Mouse (Mus musculus) MEL (cell line): ENCODE data around the gene Klf13. TPM values are rescaled to one million over a fixed set of nuclear protein-coding genes. Genes with fewer than 3 reads are reported as not detected.

Source experiments
- DNase-seq: peaks from one replicate; pipeline ENCODE4 v3.0.0; 2011; ENCODE audit warnings: low read depth, low spot score
- H3K27ac ChIP-seq: 2 replicates; pipeline ENCODE4 v1.5.1; 2012; ENCODE audit warnings: low read depth, mild to moderate bottlenecking, control low read depth, low read length, moderate library complexity; ENCODE audit not compliant: control insufficient read depth
- H3K27me3 ChIP-seq, 2 experiments: fragments of 150-350 bp in 1 of 2; sonication (generic) in 1 of 2; 2 replicates each; pipeline ENCODE4 v1.6.1; 2012; ENCODE audit warnings: low read length in 2 of 2, mild to moderate bottlenecking in 2 of 2, improper control_type of control experiment in 1 of 2, moderate library complexity in 1 of 2; ENCODE audit not compliant: insufficient read depth in 2 of 2, control insufficient read depth in 1 of 2
- H3K36me3 ChIP-seq, 2 experiments: 2 replicates each; pipeline ENCODE4 v1.6.1; 2012 to 2014; ENCODE audit warnings: low read length in 2 of 2, improper control_type of control experiment in 1 of 2, inconsistent platforms in 1 of 2, mild to moderate bottlenecking in 1 of 2; ENCODE audit not compliant: insufficient read depth in 2 of 2, control insufficient read depth in 1 of 2
- H3K4me1 ChIP-seq, 2 experiments: fragments of 150-350 bp in 1 of 2; sonication (generic) in 1 of 2; 2 replicates each; pipeline ENCODE4 v1.6.1; 2012; ENCODE audit warnings: low read length in 2 of 2, improper control_type of control experiment in 1 of 2, mild to moderate bottlenecking in 1 of 2; ENCODE audit not compliant: insufficient read depth in 2 of 2, control insufficient read depth in 1 of 2
- H3K4me3 ChIP-seq, 2 experiments: fragments of 150-350 bp in 1 of 2; sonication (generic) in 1 of 2; 2 replicates each; pipeline ENCODE4 v1.5.1; 2012; ENCODE audit warnings: low read depth in 2 of 2, low read length in 2 of 2, mild to moderate bottlenecking in 2 of 2, moderate library complexity in 2 of 2, control low read depth in 1 of 2, improper control_type of control experiment in 1 of 2; ENCODE audit not compliant: control insufficient read depth in 1 of 2, insufficient read depth in 1 of 2
- H3K79me2 ChIP-seq: 2 replicates; pipeline ENCODE4 v1.6.1; 2012; ENCODE audit warnings: mild to moderate bottlenecking, low read length, moderate library complexity; ENCODE audit not compliant: control insufficient read depth, poor library complexity, insufficient read depth
- H3K9ac ChIP-seq: 2 replicates; pipeline ENCODE4 v1.6.1; 2012; ENCODE audit warnings: low read depth, mild to moderate bottlenecking, control low read depth, low read length, moderate library complexity; ENCODE audit not compliant: control insufficient read depth, poor library complexity, severe bottlenecking
- H3K9me3 ChIP-seq: fragments of 150-350 bp; sonication (generic); replicated peaks from 2 replicates; pipeline ENCODE4 v1.6.1; 2012; ENCODE audit warnings: mild to moderate bottlenecking, low read length, improper control_type of control experiment, moderate library complexity; ENCODE audit not compliant: insufficient read depth
- BHLHE40 ChIP-seq: IDR thresholded peaks from 2 replicates; pipeline ENCODE4 v1.6.1; 2012; ENCODE audit warnings: low read depth, mild to moderate bottlenecking, inconsistent platforms, low read length, improper control_type of control experiment, borderline replicate concordance
- ETS1 ChIP-seq: IDR thresholded peaks from 2 replicates; pipeline ENCODE4 v1.6.1; 2012; ENCODE audit warnings: low read depth, mild to moderate bottlenecking, inconsistent platforms, low read length, improper control_type of control experiment, moderate library complexity
- GATA1 ChIP-seq: IDR thresholded peaks from 2 replicates; pipeline ENCODE4 v1.6.1; 2011; ENCODE audit warnings: low read depth, low read length, improper control_type of control experiment
- JUND ChIP-seq: IDR thresholded peaks from 2 replicates; pipeline ENCODE4 v1.6.1; 2011; ENCODE audit warnings: low read depth, mild to moderate bottlenecking, improper control_type of control experiment, low read length
- KAT2A ChIP-seq: conservative IDR thresholded peaks from 2 replicates; pipeline ENCODE4 v1.6.1; 2012; ENCODE audit warnings: low read depth, low read length, improper control_type of control experiment, inconsistent platforms
- MAZ ChIP-seq: IDR thresholded peaks from 2 replicates; pipeline ENCODE4 v1.6.1; 2012; ENCODE audit warnings: low read depth, mild to moderate bottlenecking, inconsistent platforms, low read length, improper control_type of control experiment
- MEF2A ChIP-seq: IDR thresholded peaks from 2 replicates; pipeline ENCODE4 v1.6.1; 2014; ENCODE audit warnings: low read depth, mild to moderate bottlenecking, inconsistent platforms, low read length, improper control_type of control experiment; ENCODE audit not compliant: poor library complexity, insufficient replicate concordance, severe bottlenecking; ENCODE audit errors: extremely low read depth
- MYC ChIP-seq: IDR thresholded peaks from 2 replicates; pipeline ENCODE4 v1.6.1; 2011; ENCODE audit warnings: low read depth, mild to moderate bottlenecking, low read length, improper control_type of control experiment, moderate library complexity
- NRF1 ChIP-seq: IDR thresholded peaks from 2 replicates; pipeline ENCODE4 v1.6.1; 2014; ENCODE audit warnings: low read depth, mild to moderate bottlenecking, inconsistent platforms, low read length, improper control_type of control experiment, moderate library complexity; ENCODE audit not compliant: poor library complexity, insufficient read depth, severe bottlenecking
- RAD21 ChIP-seq: IDR thresholded peaks from 2 replicates; pipeline ENCODE4 v1.6.1; 2011; ENCODE audit warnings: mild to moderate bottlenecking, low read depth, low read length, improper control_type of control experiment
- SIN3A ChIP-seq: IDR thresholded peaks from 2 replicates; pipeline ENCODE4 v1.6.1; 2012; ENCODE audit warnings: low read length, improper control_type of control experiment, inconsistent platforms
- TAL1 ChIP-seq: IDR thresholded peaks from 2 replicates; pipeline ENCODE4 v1.6.1; 2012; ENCODE audit warnings: mild to moderate bottlenecking, inconsistent platforms, low read length, moderate library complexity, mixed read lengths
- TBP ChIP-seq: IDR thresholded peaks from 2 replicates; pipeline ENCODE4 v1.8.0; 2011; ENCODE audit warnings: low read depth, low read length, improper control_type of control experiment
- TCF12 ChIP-seq: IDR thresholded peaks from 2 replicates; pipeline ENCODE4 v1.6.1; 2014; ENCODE audit warnings: low read depth, mild to moderate bottlenecking, inconsistent platforms, low read length, improper control_type of control experiment, moderate library complexity
- UBTF ChIP-seq: IDR thresholded peaks from 2 replicates; pipeline ENCODE4 v1.6.1; 2012; ENCODE audit warnings: low read depth, mild to moderate bottlenecking, inconsistent platforms, low read length, improper control_type of control experiment, moderate library complexity, borderline replicate concordance; ENCODE audit not compliant: insufficient read depth
- USF1 ChIP-seq: IDR thresholded peaks from 2 replicates; pipeline ENCODE4 v1.6.1; 2014; ENCODE audit warnings: low read depth, mild to moderate bottlenecking, inconsistent platforms, low read length, improper control_type of control experiment, moderate library complexity
- ZMIZ1 ChIP-seq: IDR thresholded peaks from 2 replicates; pipeline ENCODE4 v1.6.1; 2012; ENCODE audit warnings: low read depth, mild to moderate bottlenecking, inconsistent platforms, low read length, improper control_type of control experiment, moderate library complexity
- polyA plus RNA-seq, 2 experiments: library from polyadenylated mRNA; stranded (reverse) in 1 of 2; unstranded in 1 of 2; fragments of >175 nt in 1 of 2; fragments of >200 nt in 1 of 2; gene quantifications; 2 replicates each; pipeline versions ENCODE4 v1.2.1 to v1.2.4; 2012; ENCODE audit warnings: low replicate concordance in 2 of 2, low read depth in 1 of 2; ENCODE audit not compliant: insufficient read length in 2 of 2, insufficient read depth in 1 of 2, missing spikeins in 1 of 2
- total RNA-seq: library from RNA; depleted of rRNA; stranded (reverse); fragments of 300-350 nt; gene quantifications from 2 replicates; pipeline ENCODE4 v1.2.3, GENCODE M21; 2012

Gene Klf13
- total and polyA plus RNA-seq, 3 experiments, result 21.6 to 118 (median 26.9) TPM

DNA sequence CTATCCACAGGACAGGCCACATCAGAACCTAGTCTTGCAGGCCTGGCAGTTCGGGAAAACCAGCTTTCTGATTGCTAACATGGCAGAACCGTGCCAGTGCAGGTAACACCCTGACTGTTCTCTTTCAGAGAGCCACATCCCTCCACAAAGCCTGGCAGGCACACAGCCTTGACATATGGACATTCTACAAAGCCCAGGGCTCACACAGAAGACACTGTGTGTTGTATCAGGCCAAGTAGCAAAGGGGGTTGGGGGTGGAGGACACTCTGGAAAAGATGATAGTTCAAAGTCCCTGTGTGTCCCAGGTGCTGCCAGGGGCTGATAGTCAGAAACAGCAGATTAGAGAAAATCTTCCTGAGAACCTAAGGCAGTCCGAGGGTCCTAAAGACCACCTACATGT lies 12.2 kb downstream of the Klf13 start:
- no peak for TF ChIP-seq RAD21
- H3K79me2 ChIP-seq, result peaks cover 69% of the 10 kb centered on the region
- no peaks in the 10 kb centered on the region for H3K9me3 ChIP-seq
- no peak overlapping the region; the same call in 1 of the 2 replicates for H3K27ac ChIP-seq
- H3K4me1 ChIP-seq, result peaks cover 54 to 68% of the 10 kb centered on the region in 2 experiments
- no peaks in the 10 kb centered on the region for H3K27me3 ChIP-seq
- H3K36me3 ChIP-seq, result peaks cover 0 to 58% of the 10 kb centered on the region in 2 experiments; a peak in 3 of 4 replicates
- H3K4me3 ChIP-seq, result no peak overlapping the region
- no peak for DNase-seq
- no peak overlapping the region for H3K9ac ChIP-seq

DNA sequence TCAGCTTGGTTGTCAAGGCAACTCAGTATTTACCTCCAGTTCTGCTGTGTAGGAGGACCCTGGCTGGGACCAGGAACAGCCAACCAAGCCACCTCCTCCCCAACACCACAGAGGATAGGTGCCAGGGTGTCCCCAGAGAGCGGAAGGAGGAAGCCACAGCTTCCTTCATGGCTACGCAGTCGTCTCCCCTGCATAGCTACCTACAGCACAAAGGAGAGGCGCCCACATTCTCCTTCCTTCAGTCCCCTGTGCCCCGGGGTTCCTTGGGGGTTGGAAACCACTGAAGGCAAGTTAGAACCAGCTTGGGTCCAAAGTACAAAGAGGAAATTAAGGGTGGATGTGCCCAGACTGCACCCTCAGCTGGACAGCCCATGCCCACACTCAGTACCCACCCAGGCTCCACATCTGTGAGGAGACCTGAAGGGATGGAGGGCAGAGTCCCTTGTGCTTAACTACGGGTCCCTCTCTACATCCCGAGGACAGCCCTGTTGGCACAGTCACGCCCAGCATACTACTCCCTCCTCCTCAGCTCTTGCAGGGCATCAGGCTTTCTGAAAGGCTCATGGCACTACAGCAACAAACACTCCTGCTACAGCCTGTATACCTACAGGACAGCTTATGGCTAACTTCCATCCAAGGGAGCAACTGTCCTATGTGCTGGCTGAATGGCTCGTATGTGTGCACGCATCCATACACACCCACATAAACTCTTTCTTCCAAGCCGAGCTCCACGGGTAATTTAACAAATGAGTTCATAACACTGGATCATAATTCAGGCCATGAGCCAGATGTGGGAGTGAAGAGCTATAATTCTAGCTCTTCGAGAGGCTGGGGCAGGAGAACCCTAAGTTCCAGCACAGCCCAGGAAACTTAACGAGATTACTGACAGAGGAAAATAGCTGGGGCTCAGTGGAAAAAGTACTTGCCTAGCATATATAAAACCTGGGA lies 13.0 kb downstream of the Klf13 start:
- H3K27me3 ChIP-seq, result no peaks in the 10 kb centered on the region
- H3K36me3 ChIP-seq, result peaks cover 4 to 66% of the 10 kb centered on the region in 2 experiments
- no peak overlapping the region for H3K9ac ChIP-seq
- H3K4me3 ChIP-seq, result no peak overlapping the region
- peak overlapping the region; percentile 21; the same call in 1 of the 2 replicates for H3K27ac ChIP-seq
- peaks cover 62 to 75% of the 10 kb centered on the region in 2 experiments for H3K4me1 ChIP-seq
- TF ChIP-seq TCF12 (0 out of 2 replicates have a peak, but pooled peaks have one; percentile 5), USF1 (no peak), GATA1 (no peak)
- TF ChIP-seq, all 39 proteins: peak for 1
- H3K79me2 ChIP-seq, result peaks cover 69% of the 10 kb centered on the region
- DNase-seq, result peak; percentile 55
- H3K9me3 ChIP-seq, result no peaks in the 10 kb centered on the region

DNA sequence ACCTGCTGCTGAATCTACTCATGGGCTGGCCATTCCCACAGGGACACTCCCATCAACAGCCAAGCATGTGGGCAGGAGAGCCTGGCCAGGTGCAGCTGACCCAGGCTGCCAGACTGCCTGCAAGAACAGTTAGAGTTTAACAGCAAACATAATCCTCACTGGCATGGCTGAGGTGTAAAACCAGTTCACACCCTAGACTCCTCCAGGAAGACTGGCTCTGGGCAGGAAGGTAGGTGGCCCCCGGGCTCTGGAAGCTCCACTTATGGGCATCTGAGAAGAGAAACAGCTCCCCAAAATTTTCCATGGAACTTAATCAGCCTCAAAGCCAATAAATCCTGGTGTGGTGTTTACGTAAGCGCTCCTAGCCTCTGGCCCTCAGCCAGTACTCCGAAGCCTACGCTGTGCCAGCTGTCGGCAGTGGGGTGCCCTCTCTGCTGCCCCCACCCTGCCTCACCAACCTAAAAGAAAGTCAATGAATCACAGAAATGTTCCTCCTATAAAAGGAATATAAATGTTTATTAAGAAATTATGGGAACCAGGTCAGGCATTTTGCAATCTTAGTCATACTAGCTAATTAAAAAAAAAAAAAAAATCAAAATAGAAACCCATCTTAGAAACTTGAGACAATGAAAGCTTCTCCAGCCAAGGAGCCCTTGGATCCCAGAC lies 13.8 kb downstream of the Klf13 start:
- H3K36me3 ChIP-seq, result peaks cover 7 to 69% of the 10 kb centered on the region in 2 experiments
- no peak for TF ChIP-seq TAL1
- no peak for TF ChIP-seq JUND
- no peak for TF ChIP-seq MYC
- TF ChIP-seq SIN3A, result no peak
- TF ChIP-seq ETS1, result no peak
- no peak for TF ChIP-seq ZMIZ1
- no peak for TF ChIP-seq TCF12
- no peak for TF ChIP-seq MEF2A
- TF ChIP-seq KAT2A, result no peak
- no peak for TF ChIP-seq MAZ
- no peak for TF ChIP-seq NRF1
- no peak for TF ChIP-seq BHLHE40
- TF ChIP-seq TBP, result no peak
- no peak for TF ChIP-seq UBTF
- H3K4me3 ChIP-seq, result no peak overlapping the region
- no peaks in the 10 kb centered on the region for H3K27me3 ChIP-seq
- H3K9ac ChIP-seq, result no peak overlapping the region
- H3K79me2 ChIP-seq, result peaks cover 75% of the 10 kb centered on the region
- no peak overlapping the region for H3K27ac ChIP-seq
- H3K9me3 ChIP-seq, result no peaks in the 10 kb centered on the region
- DNase-seq, result no peak
- H3K4me1 ChIP-seq, result peaks cover 65 to 76% of the 10 kb centered on the region in 2 experiments
